Mouse (Mus musculus) frontal cortex, postnatal 25 days (tissue): Measurements from ENCODE around the gene Ilk.
A peak's percentile ranks its signal among the peaks of the same experiment; 100 is the strongest.
"Not testable (repeated sequence)": the region's sequence is repeated elsewhere in the genome, so short reads cannot be mapped to it uniquely, and the experiment has no call there.

ENCODE experiments used
- DNase-seq, 2 experiments: peaks; one replicate each; pipeline ENCODE4 v3.0.0; 2022; ENCODE audit warnings: low spot score in 2 of 2

Ilk gene

DNA sequence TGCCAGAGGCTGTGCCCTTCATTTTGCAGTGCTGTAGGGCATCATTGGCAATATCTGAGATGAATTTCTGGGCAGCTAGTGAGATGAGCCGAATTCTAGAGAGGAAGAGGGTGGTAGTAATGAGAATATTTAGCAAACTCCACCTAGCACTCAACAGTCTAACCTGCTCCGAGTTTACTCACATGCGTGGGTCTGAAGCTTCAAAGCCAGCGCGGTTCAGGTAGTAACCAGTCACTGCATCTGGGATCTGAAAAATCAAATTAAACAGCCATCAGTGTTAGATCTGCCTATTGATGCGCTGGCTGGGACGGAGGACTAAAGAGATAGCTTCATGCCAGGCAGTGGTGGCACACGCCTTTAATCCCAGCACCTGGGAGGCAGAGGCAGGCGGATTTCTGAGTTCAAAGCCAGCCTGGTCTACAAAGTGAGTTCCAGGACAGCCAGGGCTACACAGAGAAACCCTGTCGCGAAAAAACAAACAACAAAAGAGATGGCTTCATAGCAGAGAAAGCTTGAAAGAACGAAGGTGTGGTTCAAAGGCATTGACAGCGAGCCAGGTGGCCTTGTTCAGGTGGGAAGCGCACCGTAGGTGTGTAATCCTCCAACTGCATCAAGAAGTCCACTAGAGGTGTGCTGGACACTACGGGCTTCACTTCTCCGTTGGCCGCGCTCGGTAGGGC lies 7.0 kb downstream of the Ilk start:
- DNase-seq, result not testable (repeated sequence)

DNA sequence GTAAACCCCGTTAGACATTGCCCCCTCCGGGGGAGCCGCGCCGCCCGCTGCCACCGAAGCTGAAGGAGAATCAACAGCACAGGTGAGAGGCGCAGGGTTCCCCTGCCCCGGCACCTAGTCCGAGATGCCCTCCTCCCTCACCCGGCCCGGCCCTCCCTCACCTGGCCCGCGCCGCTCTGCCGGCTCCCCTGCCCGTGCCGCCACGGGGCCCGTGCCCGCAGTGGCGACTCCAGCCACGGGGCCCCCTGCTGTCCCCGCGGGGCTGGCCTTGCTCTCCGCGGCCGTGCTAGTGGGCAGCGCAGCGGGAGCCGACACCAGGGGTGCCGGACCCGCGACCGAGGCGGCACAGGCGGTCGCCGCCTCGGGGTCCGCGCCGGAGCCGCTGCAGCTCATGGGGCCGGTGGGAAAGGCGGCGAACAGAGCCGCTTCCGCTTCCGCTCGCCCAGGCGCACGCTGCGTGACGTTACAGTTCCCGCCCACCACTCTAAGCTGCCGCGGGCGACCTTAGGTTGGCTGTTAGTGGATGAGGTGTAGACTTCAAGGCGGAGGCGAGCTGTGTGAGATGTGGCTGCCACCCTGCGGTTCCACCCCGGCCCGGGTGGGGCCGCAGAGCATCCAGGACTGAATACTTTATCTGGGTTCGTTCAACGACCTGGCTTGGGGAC lies 7.7 kb downstream of the Ilk start, which contains the start of gene Taf10:
Gene Taf10, minus strand, starts transcription at position 436 of the 665 bp plus-strand sequence.
- peak; percentile 66 to 72 for DNase-seq

DNA sequence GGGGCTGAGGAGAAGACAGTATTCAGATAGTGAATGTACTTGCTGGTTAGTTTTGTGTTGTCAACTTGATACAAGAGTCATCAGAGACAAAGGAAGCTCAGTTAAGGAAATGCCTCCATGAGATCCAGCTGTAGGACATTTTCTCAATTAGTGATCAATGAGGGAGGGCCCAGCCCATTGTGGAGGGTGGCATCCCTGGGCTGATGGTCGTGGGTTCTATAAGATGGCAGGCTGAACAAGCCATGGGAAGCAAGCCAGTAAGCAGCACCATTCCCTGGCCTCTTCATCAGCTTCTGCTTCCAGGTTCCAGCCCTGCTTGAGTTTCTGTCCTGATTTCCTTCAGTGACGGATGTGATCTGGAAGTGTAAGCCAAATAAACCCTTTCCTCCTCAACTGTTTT lies 11.4 kb downstream of the Ilk start:
- DNase-seq, result no peak

GRCm38 (mm10) chr7:105751491-105752433 lies 15.4 kb downstream of the Ilk start, which contains the start of gene Tpp1:
Gene Tpp1 (minus strand): TSS chr7:105752235.
- peak; percentile 81 to 89 for DNase-seq

DNA sequence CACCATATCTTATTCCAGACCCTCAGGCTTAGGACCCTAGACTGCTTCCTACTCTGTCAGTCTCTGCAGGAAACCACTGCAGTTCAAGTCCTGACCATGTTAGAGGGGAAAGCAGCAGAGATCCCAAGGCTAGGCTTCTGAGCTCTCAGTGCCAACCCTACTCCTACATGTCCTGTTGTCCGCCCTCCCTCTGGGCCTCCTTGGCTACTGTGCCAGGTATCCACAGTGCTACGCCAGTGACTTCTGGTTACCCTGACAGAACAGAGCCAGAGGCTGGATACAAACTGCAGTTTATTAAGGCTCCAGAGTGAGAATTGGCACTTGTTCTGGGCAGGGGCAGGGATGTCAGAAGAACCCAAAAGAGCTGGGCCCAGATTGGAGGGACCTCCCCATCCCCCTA lies 16.3 kb downstream of the Ilk start:
- no peak for DNase-seq

- no peak for DNase-seq
Measured at GRCm38 (mm10) chr7:105753281-105753680, 16.9 kb downstream of the Ilk start.

DNA sequence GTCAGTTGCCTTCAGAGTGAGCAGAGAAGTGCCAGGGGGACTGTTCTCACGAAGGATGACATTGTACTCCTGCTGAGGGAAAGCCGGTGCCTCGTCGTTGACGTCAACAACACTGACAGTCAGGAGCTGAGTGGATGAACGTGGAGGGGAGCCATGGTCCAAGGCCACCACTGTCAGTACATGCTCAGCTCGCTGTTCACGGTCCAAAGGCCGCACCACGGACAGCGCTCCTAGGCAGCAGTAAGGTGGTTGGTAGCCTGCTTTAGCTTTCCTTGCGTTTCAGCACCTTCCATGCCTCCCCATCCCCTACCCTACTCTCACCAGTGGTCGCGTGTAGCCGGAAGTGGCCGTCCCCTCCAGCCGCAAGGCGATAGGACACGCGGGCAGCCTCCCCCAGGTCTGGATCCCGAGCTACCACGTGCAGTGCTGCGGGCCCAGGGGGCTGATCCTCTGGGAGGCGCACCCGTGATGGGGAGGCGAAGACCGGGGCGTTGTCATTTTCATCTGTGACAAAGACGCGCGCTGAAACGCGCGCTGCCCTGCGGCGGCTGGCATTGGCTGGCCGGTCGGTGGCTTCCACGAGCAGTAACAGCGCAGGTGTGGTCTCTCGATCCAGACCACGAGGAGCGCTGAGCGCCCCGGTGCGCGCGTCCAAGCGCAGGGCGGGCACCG lies 25.6 kb downstream of the Ilk start:
- no peak for DNase-seq

DNA sequence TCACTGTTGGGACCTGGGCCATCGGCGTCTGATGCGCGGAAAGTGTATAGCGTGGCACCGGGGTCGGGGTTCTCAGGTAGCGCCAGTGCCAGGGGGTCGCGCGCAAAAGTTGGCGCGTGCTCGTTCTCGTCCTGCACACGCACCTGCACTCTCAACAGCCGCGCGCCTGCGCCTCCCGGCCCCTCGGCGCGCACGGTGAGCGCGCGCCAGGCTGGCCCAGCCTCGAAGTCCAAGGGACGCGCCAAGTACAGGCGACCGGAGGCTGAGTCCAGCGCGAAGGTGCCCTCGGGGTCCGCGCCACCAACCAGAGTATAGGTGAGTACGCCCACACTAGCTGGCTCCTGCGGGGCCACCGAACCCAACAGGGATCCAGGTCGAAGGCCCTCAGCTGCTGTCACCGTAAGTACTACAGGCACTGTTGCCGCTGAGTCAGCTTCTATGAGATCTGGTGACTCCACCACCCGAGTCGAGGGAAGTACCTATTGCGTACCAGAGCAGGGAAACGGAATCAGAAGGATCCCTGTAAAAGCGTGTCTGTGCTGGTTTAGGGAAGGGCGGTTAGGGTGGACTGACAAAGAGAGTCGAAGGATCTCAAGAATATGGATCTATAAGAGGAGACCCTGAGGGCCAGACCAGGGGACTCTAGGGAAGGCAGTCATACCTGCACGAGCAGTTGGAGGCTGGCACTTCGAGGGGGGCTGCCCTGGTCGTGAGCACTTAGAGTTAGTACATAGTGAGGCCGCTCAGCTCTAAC lies 26.3 kb downstream of the Ilk start:
- no peak for DNase-seq

- no peak for DNase-seq
Measured at GRCm38 (mm10) chr7:105764331-105764730, 27.9 kb downstream of the Ilk start.

DNA sequence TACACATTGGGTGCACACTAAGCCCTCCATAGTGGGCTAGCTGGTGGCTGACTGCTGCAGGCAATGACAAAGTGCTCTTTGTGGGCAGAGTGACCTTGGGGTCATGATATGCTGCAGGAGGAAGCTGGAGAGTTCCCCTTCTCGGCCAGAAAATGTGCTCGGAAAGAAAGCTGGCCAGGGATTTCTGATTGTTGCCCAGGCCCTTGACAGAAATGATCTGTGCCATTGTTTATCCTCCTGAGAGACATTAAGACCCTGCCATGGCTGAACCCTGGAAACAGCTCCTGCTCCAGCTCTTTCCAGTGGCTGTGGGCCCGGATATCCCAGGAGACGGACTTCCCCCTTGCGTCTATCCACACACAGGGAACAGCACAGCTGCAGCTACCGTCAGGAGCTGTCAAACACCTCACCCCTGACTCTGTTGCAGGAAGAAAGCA lies 31.4 kb downstream of the Ilk start:
- DNase-seq, result no peak

DNA sequence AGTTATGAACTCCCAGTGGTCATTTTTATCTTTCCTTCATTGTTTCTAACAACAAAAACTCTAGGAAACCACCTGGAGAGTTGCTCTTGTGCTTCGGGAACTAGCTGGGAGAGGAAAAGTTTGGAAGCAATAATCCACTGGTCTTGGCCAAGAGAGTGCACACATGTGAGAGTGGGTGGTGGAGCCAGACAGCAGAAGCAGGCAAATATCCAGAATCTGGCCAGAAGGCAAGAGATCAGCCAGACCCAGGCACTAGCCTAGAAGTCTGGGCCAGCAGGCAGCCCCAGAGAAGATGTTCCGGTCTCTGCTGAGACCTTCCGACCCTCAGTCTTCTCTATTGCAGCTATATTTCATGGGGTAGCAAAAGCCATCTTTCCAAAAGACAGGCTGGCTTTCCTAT lies 33.6 kb downstream of the Ilk start:
- no peak for DNase-seq

- no peak for DNase-seq
Measured at GRCm38 (mm10) chr7:105772331-105772730, 35.9 kb downstream of the Ilk start.

GRCm38 (mm10) chr7:105773041-105773440 lies 36.6 kb downstream of the Ilk start:
- no peak for DNase-seq

DNA sequence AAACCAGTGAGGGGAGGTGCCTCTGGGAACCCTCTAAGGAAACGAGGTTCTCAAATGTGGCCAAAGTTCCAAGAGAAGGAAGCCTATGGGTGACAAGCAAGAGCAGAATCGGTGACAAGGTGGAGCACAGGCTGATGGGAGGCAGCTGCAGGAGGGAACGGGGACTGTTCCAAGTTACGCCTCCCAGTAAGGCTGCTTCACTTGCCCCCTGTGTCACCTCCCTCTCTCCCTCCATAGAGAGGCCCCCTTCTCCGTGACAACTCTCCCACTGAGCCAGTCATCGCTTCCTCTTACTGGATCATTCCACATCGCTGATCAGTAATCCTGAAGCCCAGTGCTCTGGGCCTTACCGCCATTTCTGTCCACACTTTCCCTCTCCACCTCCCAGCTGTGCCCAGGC lies 38.3 kb downstream of the Ilk start:
- DNase-seq, result no peak

GRCm38 (mm10) chr7:105776026-105776425 lies 39.6 kb downstream of the Ilk start:
- DNase-seq, result no peak

GRCm38 (mm10) chr7:105777316-105777715 lies 40.9 kb downstream of the Ilk start:
- DNase-seq, result no peak

DNA sequence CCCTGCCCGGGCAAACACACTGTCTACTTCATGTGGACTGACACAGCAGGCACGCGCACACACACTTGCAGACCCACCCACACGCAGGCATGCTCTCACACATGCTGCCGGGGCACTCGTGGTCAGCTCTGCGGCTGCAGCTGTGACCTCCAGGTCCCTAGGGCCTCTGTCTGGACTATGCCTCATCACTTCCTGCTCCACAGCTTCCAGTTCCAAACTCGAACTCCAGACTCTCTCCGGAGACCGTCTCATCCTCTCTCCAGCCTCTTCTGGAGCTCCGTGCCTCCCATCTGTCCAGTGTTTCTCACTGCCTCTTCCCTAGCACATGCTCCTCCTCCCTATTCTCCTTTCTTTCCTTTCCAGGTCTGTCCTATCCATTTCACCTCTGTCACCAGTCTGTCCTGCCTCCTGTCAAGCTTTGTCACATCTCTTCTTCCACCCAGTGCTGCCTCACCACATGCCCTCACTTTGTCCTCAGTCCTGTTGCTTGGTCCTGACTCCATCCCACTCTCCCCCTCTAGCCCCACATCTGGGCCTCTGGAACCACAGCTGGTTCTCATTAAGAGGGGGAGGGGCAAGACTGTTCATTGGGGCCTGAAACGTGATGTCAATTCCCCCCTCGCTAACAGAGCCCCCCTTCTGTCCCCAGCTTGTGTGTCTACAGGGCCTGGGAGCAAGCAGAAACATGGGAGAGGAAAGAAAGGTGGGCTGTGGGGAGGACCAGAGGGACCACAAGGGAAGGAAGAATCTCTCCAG lies 41.6 kb downstream of the Ilk start:
- DNase-seq, result no peak

DNA sequence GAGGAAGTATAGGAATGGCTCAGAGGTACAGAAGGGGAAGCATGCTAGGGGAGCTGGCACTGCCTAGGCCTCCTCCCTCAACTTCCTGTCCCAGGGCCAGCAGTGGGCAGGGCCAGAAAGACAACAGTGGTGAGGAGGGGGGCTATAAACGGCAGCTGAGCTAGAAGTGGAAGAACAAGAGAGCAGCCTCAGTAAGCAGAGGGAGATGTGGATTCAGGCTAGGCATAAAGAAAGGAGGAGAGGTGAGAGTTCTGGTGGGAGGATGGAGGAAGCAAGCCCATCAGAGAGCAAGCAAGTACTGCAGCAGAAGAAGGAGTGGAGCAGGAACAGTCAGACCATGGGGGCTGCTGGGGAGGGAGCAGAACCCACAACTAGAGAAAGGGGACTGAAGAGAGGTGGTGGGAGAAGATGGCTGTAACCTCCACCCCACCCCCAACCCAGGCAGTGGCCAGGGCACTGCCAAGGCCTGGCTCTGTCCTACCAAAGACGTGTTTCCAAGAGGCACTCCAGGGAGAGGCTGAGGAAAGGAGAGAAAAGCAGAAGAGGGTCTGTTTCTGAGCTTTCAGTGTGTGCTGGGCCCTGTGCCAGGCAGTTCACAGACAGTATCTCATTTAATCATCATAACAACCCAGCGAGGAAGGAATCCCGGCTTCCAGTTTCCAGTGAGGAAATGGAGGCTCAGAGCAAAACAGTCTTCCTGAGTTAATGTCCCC lies 42.3 kb downstream of the Ilk start:
- DNase-seq, result no peak

DNA sequence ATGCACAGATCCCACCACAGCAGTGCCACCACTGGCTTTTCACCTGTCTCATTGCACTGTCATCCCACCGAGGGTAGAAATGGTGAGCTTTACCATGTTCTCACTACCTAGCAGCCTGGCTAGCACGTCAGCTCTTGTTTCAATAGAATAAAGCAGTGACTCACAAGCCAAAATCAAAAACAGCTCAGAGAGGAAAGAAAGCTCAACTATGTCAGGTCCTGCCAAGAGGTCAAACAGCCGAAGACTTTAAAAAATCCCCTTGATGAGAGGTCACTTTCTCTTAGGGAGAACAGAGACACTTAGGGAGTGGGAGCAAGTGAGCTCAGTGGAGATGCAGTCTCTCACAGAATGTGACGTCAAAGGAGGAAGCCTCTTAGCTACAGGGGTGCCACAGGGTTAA lies 47.5 kb downstream of the Ilk start:
- DNase-seq, result no peak

DNA sequence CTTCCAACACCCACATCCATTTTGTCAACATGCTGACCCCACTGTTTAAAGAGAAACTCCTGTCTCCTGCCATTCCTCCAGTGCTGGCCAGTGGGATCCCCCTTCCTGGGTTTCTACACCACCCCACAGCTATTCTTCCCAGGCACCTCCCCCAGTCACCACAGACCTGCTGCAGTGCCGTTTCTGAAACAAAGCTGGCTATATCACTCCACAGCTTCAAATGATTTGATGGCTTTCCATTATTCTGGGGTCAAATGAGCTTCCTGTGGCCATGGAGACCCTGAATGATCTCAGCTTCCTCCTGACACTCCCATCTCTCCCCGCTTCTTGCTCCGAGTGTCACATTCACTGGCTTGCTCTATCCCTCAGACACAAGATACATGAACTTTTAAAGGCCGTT lies 48.2 kb downstream of the Ilk start:
- no peak for DNase-seq
